Mouse (Mus musculus) embryonic facial prominence, embryonic 14.5 days (tissue): ENCODE results near the gene Anapc11. TPM values are rescaled to one million over a fixed set of nuclear protein-coding genes. Genes with fewer than 3 reads are reported as not detected.
A peak's percentile ranks its signal among the peaks of the same experiment; 100 is the strongest.

Experiments
- ATAC-seq: fragments of 200-750 bp; cut with Nextera tagmentation; 2 replicates; pipeline ENCODE4 v1.8.0; 2017; ENCODE audit warnings: low read depth, moderate number of reproducible peaks, moderate TSS enrichment
- DNase-seq: peaks from one replicate; pipeline ENCODE4 v3.0.0-alpha.2; 2015; ENCODE audit warnings: low spot score
- H3K27ac ChIP-seq: fragments of 300-500 bp; sonication (generic); replicated peaks from 2 replicates; pipeline ENCODE4 v1.5.1; 2014; ENCODE audit warnings: low read depth, mild to moderate bottlenecking, low read length, moderate library complexity
- H3K27me3 ChIP-seq: fragments of 300-500 bp; sonication (generic); replicated peaks from 2 replicates; pipeline ENCODE4 v1.6.1; 2014; ENCODE audit warnings: low read length; ENCODE audit not compliant: control insufficient read depth, insufficient read depth
- H3K36me3 ChIP-seq: fragments of 300-500 bp; sonication (generic); 2 replicates; pipeline ENCODE4 v1.6.1; 2014; ENCODE audit warnings: low read length, mixed read lengths; ENCODE audit not compliant: control insufficient read depth, insufficient read depth
- H3K4me1 ChIP-seq: fragments of 300-500 bp; sonication (generic); 2 replicates; pipeline ENCODE4 v1.6.1; 2014; ENCODE audit warnings: antibody characterized with exemption, low read length; ENCODE audit not compliant: control insufficient read depth, insufficient read depth
- H3K4me2 ChIP-seq: fragments of 300-500 bp; sonication (generic); 2 replicates; pipeline ENCODE4 v1.6.1; 2014; ENCODE audit warnings: low read depth, mild to moderate bottlenecking, low read length, moderate library complexity, mixed read lengths
- H3K4me3 ChIP-seq: fragments of 300-500 bp; sonication (generic); 2 replicates; pipeline ENCODE4 v1.5.1; 2014; ENCODE audit warnings: low read depth, mild to moderate bottlenecking, low read length
- H3K9ac ChIP-seq: fragments of 300-500 bp; sonication (generic); 2 replicates; pipeline ENCODE4 v1.6.1; 2014; ENCODE audit warnings: low read depth, mild to moderate bottlenecking, low read length, moderate library complexity, mixed read lengths
- H3K9me3 ChIP-seq: fragments of 300-500 bp; sonication (generic); 2 replicates; pipeline ENCODE4 v1.6.1; 2016; ENCODE audit warnings: low read length; ENCODE audit not compliant: control insufficient read depth
- WGBS: fragments of 180-500 bp; shearing (Covaris S2); extraction: QIAGEN DNeasy Blood & Tissue Kit; methylation state at CpG from one replicate; pipeline ENCODE4 v1.1.7; 2014; 5-methylcytosine and 5-hydroxymethylcytosine counted together
- polyA plus RNA-seq: library from polyadenylated mRNA; unstranded; fragments of >200 nt; fragmentation: Nextera tagmentation; extraction: Ambion mirVana; gene quantifications from 2 replicates; pipeline ENCODE4 v1.2.1, GENCODE M21; 2014

Gene Anapc11
- polyA plus RNA-seq, 1 experiment from 2014 or later: 242 TPM

- Histone ChIP-seq H3K9ac (no peak overlapping the region), H3K27ac (no peak overlapping the region), H3K9me3 (no peaks in the 10 kb centered on the region), H3K4me2 (no peak overlapping the region), H3K27me3 (peaks cover 9% of the 10 kb centered on the region; the same call in 1 of the 2 replicates), H3K4me1 (peaks cover 4% of the 10 kb centered on the region; the same call in 1 of the 2 replicates), H3K36me3 (peaks cover 64% of the 10 kb centered on the region), H3K4me3 (no peak overlapping the region)
- no peak for DNase-seq
- no peak for ATAC-seq
- 76% methylated on average over 4 of the region's 4 CpGs for WGBS
Measured at GRCm38 (mm10) chr11:120606764-120607163, 8.5 kb downstream of the Anapc11 start.

GRCm38 (mm10) chr11:120608241-120609034 is 10.2 kb downstream of the Anapc11 start, which contains the start of gene Npb:
TSS of gene Npb (plus strand) at chr11:120608477.
- 0 out of 2 replicates have a peak, but pooled peaks have one; percentile 5 for ATAC-seq
- Histone ChIP-seq H3K27me3 (peaks cover 9% of the 10 kb centered on the region; the same call in 1 of the 2 replicates), H3K9ac (peak within 1 kb of the TSS; percentile 60), H3K4me2 (peak within 1 kb of the TSS; percentile 62), H3K27ac (no peak within 1 kb of the TSS), H3K4me3 (peak within 1 kb of the TSS; percentile 31), H3K36me3 (peaks cover 65% of the 10 kb centered on the region), H3K4me1 (peaks cover 4% of the 10 kb centered on the region; the same call in 1 of the 2 replicates), H3K9me3 (no peaks in the 10 kb centered on the region)
- no peak for DNase-seq
- 7% methylated on average over 43 of the region's 45 CpGs for WGBS

- ATAC-seq: no peak
- H3K9ac ChIP-seq: no peak overlapping the region; the same call in 1 of the 2 replicates
Measured at GRCm38 (mm10) chr11:120609250-120609649, 11.0 kb downstream of the Anapc11 start.

GRCm38 (mm10) chr11:120610477-120611046 is 12.3 kb downstream of the Anapc11 start:
- Histone ChIP-seq H3K4me3 (no peak overlapping the region), H3K36me3 (peaks cover 56% of the 10 kb centered on the region), H3K4me2 (no peak overlapping the region), H3K9me3 (no peaks in the 10 kb centered on the region), H3K4me1 (peaks cover 4% of the 10 kb centered on the region; the same call in 1 of the 2 replicates), H3K27ac (no peak overlapping the region), H3K9ac (no peak overlapping the region), H3K27me3 (peaks cover 9% of the 10 kb centered on the region; the same call in 1 of the 2 replicates)
- 72% methylated on average over 9 of the region's 9 CpGs for WGBS
- DNase-seq (no peak), ATAC-seq (no peak)

More at GRCm38 (mm10) chr11:120609250-120609649, 11.0 kb downstream of the Anapc11 start:
- Histone ChIP-seq H3K27ac (no peak overlapping the region), H3K4me3 (no peak overlapping the region), H3K36me3 (peaks cover 65% of the 10 kb centered on the region), H3K9me3 (no peaks in the 10 kb centered on the region), H3K4me1 (peaks cover 4% of the 10 kb centered on the region; the same call in 1 of the 2 replicates), H3K27me3 (peaks cover 9% of the 10 kb centered on the region; the same call in 1 of the 2 replicates), H3K4me2 (no peak overlapping the region)
- WGBS: 41% methylated on average over 8 of the region's 8 CpGs
- no peak for DNase-seq

- ATAC-seq (no peak), DNase-seq (no peak)
- 65% methylated on average over 4 of the region's 6 CpGs for WGBS
- Histone ChIP-seq H3K4me3 (no peak overlapping the region), H3K4me1 (peaks cover 12% of the 10 kb centered on the region), H3K9me3 (no peaks in the 10 kb centered on the region), H3K4me2 (no peak overlapping the region), H3K36me3 (peaks cover 44% of the 10 kb centered on the region), H3K27me3 (peaks cover 9% of the 10 kb centered on the region; the same call in 1 of the 2 replicates), H3K9ac (no peak overlapping the region), H3K27ac (no peak overlapping the region)
Measured at GRCm38 (mm10) chr11:120612763-120613162, 14.5 kb downstream of the Anapc11 start.

- Histone ChIP-seq H3K27ac (no peak overlapping the region), H3K36me3 (peaks cover 50% of the 10 kb centered on the region), H3K9ac (no peak overlapping the region), H3K4me1 (peaks cover 9% of the 10 kb centered on the region), H3K4me2 (no peak overlapping the region), H3K9me3 (no peaks in the 10 kb centered on the region), H3K4me3 (no peak overlapping the region), H3K27me3 (peaks cover 8% of the 10 kb centered on the region; the same call in 1 of the 2 replicates)
- no peak for ATAC-seq
- WGBS: 88% methylated on average over 10 of the region's 10 CpGs
- DNase-seq: no peak
Measured at GRCm38 (mm10) chr11:120613481-120613972, 15.3 kb downstream of the Anapc11 start.

GRCm38 (mm10) chr11:120613976-120614375 is 15.8 kb downstream of the Anapc11 start:
- no peak overlapping the region for H3K4me3 ChIP-seq
- H3K9me3 ChIP-seq: no peaks in the 10 kb centered on the region
- WGBS: 88% methylated on average over 8 of the region's 8 CpGs
- H3K27ac ChIP-seq: no peak overlapping the region
- H3K9ac ChIP-seq: no peak overlapping the region
- no peak overlapping the region for H3K4me2 ChIP-seq
- no peak for ATAC-seq
- H3K27me3 ChIP-seq: peaks cover 4% of the 10 kb centered on the region; the same call in 1 of the 2 replicates
- no peak for DNase-seq
- peaks cover 55% of the 10 kb centered on the region for H3K36me3 ChIP-seq
- peaks cover 8% of the 10 kb centered on the region for H3K4me1 ChIP-seq

GRCm38 (mm10) chr11:120615167-120615566 is 16.9 kb downstream of the Anapc11 start:
- Histone ChIP-seq H3K9me3 (no peaks in the 10 kb centered on the region), H3K27ac (no peak overlapping the region), H3K4me3 (no peak overlapping the region), H3K4me2 (no peak overlapping the region), H3K4me1 (peaks cover 8% of the 10 kb centered on the region), H3K9ac (no peak overlapping the region), H3K36me3 (peaks cover 65% of the 10 kb centered on the region), H3K27me3 (no peaks in the 10 kb centered on the region)
- 93% methylated on average over 6 of the region's 6 CpGs for WGBS
- DNase-seq (no peak), ATAC-seq (no peak)
